Mouse (Mus musculus) stomach, postnatal 0 days (tissue): ENCODE measurements around the gene Adamts17.

Source experiments
- CTCF ChIP-seq: IDR thresholded peaks from 2 replicates; pipeline ENCODE4 v1.5.1; 2016; ENCODE audit warnings: antibody characterized with exemption, low read depth, mild to moderate bottlenecking, moderate library complexity
- EP300 ChIP-seq: optimal IDR thresholded peaks from 2 replicates; pipeline ENCODE3; 2016; ENCODE audit warnings: antibody characterized with exemption

- no peak for TF ChIP-seq CTCF
- no peak for TF ChIP-seq EP300
Measured at GRCm38 (mm10) chr7:67055510-67055909, 216.0 kb downstream of the Adamts17 start.
